Mouse (Mus musculus): ENCODE measurements around the gene Cts8.

Gene Cts8

GRCm38 (mm10) chr13:61255258-61255657 lies at the start of gene Cts8:
Cts8 (minus strand) TSS chr13:61255358.
- DNase-seq (ENCODE audit: low spot score) = no peak

GRCm38 (mm10) chr13:61288739-61289138 lies 33.6 kb upstream of the Cts8 start, which contains the start of gene Gm49398:
Gm49398 (minus strand) TSS chr13:61288839.
- DNase-seq (ENCODE audit: low spot score) = no peak

DNA sequence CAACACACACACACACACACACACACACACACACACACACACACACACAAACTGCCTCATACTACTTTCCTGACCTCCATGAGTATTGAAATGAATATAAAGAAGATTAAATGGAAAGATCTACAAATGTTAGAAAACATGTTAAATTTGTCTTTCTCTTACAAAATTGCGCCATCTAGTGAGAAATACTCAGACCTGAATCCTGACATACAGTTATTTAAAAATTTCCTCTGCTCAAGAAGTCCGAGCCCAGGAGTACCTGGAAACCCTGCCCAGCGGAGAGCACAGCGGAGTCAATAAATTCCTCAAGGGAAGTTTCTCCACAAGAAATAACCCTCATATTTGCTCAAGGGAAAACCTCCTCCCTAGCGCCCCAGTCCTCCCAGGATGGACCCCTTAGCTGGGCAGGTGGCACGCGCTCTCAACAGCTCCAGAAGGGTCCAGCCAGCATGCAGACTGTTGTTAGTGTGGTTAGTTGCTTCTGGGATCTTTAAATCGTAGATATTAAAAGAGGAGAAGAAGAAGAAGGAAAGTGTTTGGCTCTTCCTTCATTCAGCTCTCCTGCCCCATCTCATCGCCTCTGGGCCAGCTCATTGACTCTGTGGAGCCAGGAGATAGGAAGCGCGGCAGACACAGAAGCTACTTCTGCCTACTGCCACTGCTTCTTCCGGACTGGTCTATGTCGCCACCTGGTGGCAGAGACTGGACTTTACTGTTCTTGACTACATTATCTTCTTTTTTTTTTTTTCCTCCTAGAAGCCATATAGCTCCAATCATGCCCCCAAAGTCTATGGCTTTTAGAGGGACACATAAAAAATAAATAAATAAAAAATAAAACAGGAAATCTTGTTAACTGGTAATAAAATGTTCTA lies 13.8 kb downstream of the Cts8 start:
- peak; percentile 73 for DNase-seq (ENCODE audit: low spot score)

DNA sequence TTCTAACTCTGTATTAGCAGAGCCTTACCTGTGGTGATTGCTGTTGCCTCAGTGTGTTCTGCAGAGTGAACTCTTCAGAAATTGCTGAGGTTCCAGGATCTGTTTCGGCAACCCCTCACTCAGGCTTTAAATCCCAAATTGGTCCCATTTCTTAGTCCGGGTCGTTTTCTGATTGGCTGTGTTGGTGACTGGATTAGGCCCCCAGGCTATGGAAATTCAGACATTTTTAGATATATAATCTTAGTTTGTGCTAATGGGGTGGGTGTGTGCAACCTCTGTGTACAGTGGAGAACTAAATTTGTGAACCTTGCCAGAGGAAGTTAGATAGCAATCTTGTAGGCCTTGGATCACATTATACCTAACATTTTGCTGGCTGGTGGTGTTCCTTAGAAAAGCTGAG lies 51.8 kb downstream of the Cts8 start, which contains the start of gene Cts6:
Gene Cts6, minus strand, starts transcription at position 101 of the 400 bp plus-strand sequence.
- DNase-seq (ENCODE audit: low spot score) = no peak
